Mouse (Mus musculus) midbrain, postnatal 0 days (tissue): ENCODE results near the gene Gm13276. TPM values are rescaled to one million over a fixed set of nuclear protein-coding genes. Genes with fewer than 3 reads are reported as not detected.
"Not testable (repeated sequence)": the region's sequence is repeated elsewhere in the genome, so short reads cannot be mapped to it uniquely, and the experiment has no call there.

Experiments
- ATAC-seq: fragments of 200-750 bp; cut with Nextera tagmentation; 2 replicates; pipeline ENCODE4 v1.8.0; 2017; ENCODE audit warnings: moderate number of reproducible peaks, mild to moderate bottlenecking, moderate TSS enrichment, moderate library complexity; ENCODE audit not compliant: low FRiP score
- DNase-seq: peaks from one replicate; pipeline ENCODE4 v3.0.0-alpha.2; 2015; ENCODE audit warnings: low spot score
- H3K27ac ChIP-seq: fragments of 300-500 bp; sonication (generic); 2 replicates; pipeline ENCODE4 v1.5.1; 2014; ENCODE audit warnings: low read depth, mild to moderate bottlenecking, low read length, mixed read lengths
- H3K27me3 ChIP-seq: fragments of 300-500 bp; sonication (generic); 2 replicates; pipeline ENCODE4 v1.6.1; 2014; ENCODE audit warnings: low read length, control low read depth, mixed read lengths; ENCODE audit not compliant: insufficient read depth
- H3K36me3 ChIP-seq: fragments of 300-500 bp; sonication (generic); 2 replicates; pipeline ENCODE4 v1.6.1; 2014; ENCODE audit warnings: low read length, control low read depth, mixed read lengths; ENCODE audit not compliant: insufficient read depth
- H3K4me1 ChIP-seq: fragments of 300-500 bp; sonication (generic); 2 replicates; pipeline ENCODE4 v1.6.1; 2014; ENCODE audit warnings: mild to moderate bottlenecking, control low read depth, antibody characterized with exemption, low read length, mixed read lengths; ENCODE audit not compliant: insufficient read depth
- H3K4me2 ChIP-seq: fragments of 300-500 bp; sonication (generic); 2 replicates; pipeline ENCODE4 v1.6.1; 2014; ENCODE audit warnings: low read depth, mild to moderate bottlenecking, low read length, mixed read lengths; ENCODE audit not compliant: poor library complexity, severe bottlenecking
- H3K4me3 ChIP-seq: fragments of 300-500 bp; sonication (generic); 2 replicates; pipeline ENCODE4 v1.5.1; 2014; ENCODE audit warnings: low read depth, mild to moderate bottlenecking, low read length, moderate library complexity
- H3K9ac ChIP-seq: fragments of 300-500 bp; sonication (generic); replicated peaks from 2 replicates; pipeline ENCODE4 v1.6.1; 2014; ENCODE audit warnings: mild to moderate bottlenecking, low read length, moderate library complexity, mixed read lengths; ENCODE audit not compliant: poor library complexity, severe bottlenecking
- H3K9me3 ChIP-seq: fragments of 300-500 bp; sonication (generic); 2 replicates; pipeline ENCODE4 v1.6.1; 2016; ENCODE audit warnings: low read length, control low read depth
- CTCF ChIP-seq: IDR thresholded peaks from 2 replicates; pipeline ENCODE4 v1.5.1; 2016; ENCODE audit warnings: antibody characterized with exemption, mild to moderate bottlenecking
- WGBS: fragments of 180-500 bp; shearing (Covaris S2); extraction: QIAGEN DNeasy Blood & Tissue Kit; methylation state at CpG from one replicate; pipeline ENCODE4 v1.1.7; 2014; 5-methylcytosine and 5-hydroxymethylcytosine counted together
- polyA plus RNA-seq: library from polyadenylated mRNA; unstranded; fragments of >200 nt; fragmentation: Nextera tagmentation; extraction: Ambion mirVana; gene quantifications from 2 replicates; pipeline ENCODE4 v1.2.1, GENCODE M21; 2015
- total RNA-seq: library from RNA; depleted of rRNA; stranded (reverse); fragments of >200 nt; gene quantifications from 2 replicates; pipeline ENCODE4 v1.2.3, GENCODE M21; 2014; rRNA removed

Gm13276 gene
- total RNA-seq (not detected in 2 replicates), polyA plus RNA-seq (not detected in 2 replicates)

DNA sequence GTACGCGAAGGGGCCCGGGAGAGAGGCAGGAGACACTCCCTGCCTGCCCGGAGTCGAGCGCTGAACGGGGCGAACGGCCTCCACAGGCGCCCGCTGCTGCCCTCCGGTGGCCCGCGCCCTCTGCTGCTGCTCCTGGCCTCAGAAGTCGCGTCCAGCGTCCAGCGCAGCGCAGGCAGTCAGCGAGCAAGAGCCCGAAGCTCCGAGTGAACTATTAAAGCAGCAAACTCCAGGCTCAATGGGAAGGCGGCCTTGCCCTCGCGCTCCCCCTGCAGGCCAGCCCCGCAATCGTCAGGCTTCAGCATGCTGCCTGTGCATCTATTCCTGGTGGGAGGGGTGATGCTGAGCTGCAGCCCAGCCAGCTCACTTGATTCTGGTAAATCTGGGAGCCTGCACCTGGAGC is at the start of gene Gm13276:
Gene Gm13276 (plus strand): TSS at position 301 of the 400 bp plus-strand sequence.
- H3K9me3 ChIP-seq, ATAC-seq, H3K4me1 ChIP-seq, H3K9ac ChIP-seq, H3K27ac ChIP-seq, H3K4me2 ChIP-seq, H3K36me3 ChIP-seq, DNase-seq, H3K4me3 ChIP-seq, H3K27me3 ChIP-seq: not testable (repeated sequence)
- no CpG with 5 or more reads among the region's 27 CpGs for WGBS

DNA sequence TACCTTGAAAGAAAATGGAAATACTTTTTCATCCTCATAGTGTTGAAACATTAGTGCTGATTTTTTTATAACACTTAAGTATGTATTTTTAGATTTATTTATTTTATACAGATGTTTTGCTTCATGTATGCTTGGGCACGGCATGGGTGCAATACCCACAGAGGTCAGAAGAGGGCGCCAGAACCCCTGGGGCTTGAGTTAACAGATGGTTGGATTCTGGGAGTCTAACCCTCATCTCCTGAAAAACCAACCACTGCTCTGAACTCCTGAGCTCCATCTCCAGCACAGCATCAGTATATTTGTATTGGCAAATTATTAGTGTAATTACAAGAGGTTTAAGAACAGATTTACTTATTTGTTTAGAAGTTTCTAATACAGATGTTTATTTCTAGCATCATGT is 47.0 kb upstream of the Gm13276 start:
- Histone ChIP-seq H3K27ac (no peak overlapping the region), H3K36me3 (no peaks in the 10 kb centered on the region), H3K4me3 (no peak overlapping the region), H3K9me3 (no peaks in the 10 kb centered on the region), H3K27me3 (no peaks in the 10 kb centered on the region), H3K4me2 (no peak overlapping the region), H3K9ac (no peak overlapping the region), H3K4me1 (no peaks in the 10 kb centered on the region)
- peak; percentile 43 for DNase-seq
- TF ChIP-seq CTCF: peak; percentile 78
- no peak for ATAC-seq
- 2% methylated on average over 2 of the region's 2 CpGs for WGBS

DNA sequence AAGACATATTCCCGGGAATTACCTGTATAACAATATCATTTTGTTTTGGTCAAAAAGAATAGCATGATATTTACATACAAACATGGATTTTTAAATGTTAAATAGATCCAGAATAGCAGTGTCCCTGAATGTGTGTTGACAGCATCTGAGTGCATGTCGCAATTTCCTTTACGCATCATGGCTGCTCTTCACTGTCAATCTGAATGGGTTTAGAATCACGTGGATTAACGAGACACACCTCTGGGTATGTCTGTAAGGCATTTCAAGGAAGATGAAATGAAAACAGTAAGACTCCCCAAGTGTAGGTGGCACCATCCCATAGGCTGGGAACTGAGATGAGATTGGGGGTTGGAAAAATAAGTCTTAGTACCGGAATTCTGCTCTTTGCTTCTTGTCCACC is 46.5 kb upstream of the Gm13276 start:
- no peaks in the 10 kb centered on the region for H3K9me3 ChIP-seq
- no peak for TF ChIP-seq CTCF
- ATAC-seq (no peak), DNase-seq (no peak)
- H3K4me1 ChIP-seq: no peaks in the 10 kb centered on the region
- no peaks in the 10 kb centered on the region for H3K27me3 ChIP-seq
- no peaks in the 10 kb centered on the region for H3K36me3 ChIP-seq
- H3K4me2 ChIP-seq: no peak overlapping the region
- 90% methylated on average over 6 of the region's 6 CpGs for WGBS
- no peak overlapping the region for H3K4me3 ChIP-seq
- no peak overlapping the region for H3K27ac ChIP-seq
- H3K9ac ChIP-seq: no peak overlapping the region

DNA sequence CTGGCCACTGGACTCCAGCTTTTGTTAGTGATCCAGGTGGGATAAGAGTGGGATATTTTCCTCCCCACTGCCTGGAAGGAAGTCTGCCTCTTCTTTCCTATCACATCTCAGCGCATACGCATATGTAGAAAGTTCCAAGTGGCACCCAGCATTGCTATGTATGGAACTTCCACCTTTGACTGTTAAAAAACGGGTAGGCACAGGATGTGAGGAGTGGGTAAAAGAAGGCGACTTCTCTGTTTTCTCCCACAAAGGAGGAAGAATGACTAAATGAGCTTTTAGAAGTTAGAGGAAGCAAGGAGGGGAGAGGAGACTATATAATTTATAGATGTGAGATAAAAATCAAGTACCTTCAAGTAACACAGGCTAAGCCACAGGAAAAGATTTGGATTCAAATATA is 44.1 kb upstream of the Gm13276 start:
- no peak for TF ChIP-seq CTCF
- Histone ChIP-seq H3K9ac (no peak overlapping the region), H3K27me3 (no peaks in the 10 kb centered on the region), H3K4me3 (no peak overlapping the region), H3K27ac (no peak overlapping the region), H3K4me2 (no peak overlapping the region), H3K36me3 (no peaks in the 10 kb centered on the region), H3K4me1 (no peaks in the 10 kb centered on the region), H3K9me3 (no peaks in the 10 kb centered on the region)
- WGBS: 84% methylated on average over 4 of the region's 4 CpGs
- DNase-seq (no peak), ATAC-seq (no peak)

DNA sequence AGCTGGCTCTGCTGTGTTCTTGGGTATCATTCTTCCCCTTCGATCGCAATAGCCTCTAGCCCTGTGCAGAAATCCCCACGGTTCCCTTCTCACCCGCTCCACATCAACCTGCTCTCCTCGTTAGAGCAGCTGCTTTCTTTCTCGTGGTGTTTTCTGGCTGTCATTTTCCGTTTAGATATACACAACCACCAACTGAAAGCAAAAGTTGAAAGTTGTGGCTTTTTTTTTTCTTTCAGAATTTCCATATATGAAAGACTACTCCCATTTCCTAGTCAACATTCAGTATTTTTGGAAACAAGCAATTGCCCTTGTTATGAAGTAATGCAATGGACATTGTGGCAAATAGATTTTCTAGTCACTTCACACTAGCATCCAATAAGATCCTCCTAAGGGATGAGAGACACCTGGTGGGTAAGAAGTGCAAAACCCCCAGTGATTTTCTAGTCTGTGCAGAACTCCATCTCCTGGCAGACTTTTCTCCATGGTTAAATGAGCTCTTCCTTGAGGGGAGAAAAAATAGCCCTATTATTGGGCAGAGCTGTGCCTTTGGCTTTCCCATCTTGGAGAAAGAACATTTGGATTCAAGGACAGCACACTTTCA is 42.6 kb upstream of the Gm13276 start:
- no peak overlapping the region for H3K4me3 ChIP-seq
- H3K27ac ChIP-seq: no peak overlapping the region
- DNase-seq (no peak), ATAC-seq (no peak)
- no peaks in the 10 kb centered on the region for H3K4me1 ChIP-seq
- no peaks in the 10 kb centered on the region for H3K36me3 ChIP-seq
- H3K9ac ChIP-seq: no peak overlapping the region
- no peak overlapping the region for H3K4me2 ChIP-seq
- no peaks in the 10 kb centered on the region for H3K9me3 ChIP-seq
- peak; percentile 60 for TF ChIP-seq CTCF
- no peaks in the 10 kb centered on the region for H3K27me3 ChIP-seq
- 69% methylated on average over 7 of the region's 7 CpGs for WGBS

DNA sequence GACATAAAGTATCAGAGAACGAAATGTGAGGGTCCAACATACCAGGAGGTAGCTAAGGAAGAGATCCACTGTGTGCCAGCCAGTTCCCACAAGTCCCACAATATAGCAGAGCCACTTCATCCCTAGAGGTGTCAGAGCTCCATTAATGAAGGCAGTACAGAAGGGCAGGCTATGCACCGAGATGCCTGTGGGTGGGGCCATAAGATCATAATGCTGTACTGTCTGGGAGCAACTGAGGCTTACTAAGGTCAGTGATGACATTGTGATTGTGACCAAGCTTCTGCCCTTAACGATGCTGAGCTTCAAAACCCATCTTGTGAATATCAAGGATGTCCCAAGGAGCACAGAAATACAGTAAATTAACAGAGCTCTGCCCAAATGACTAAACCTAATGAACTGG is 41.3 kb upstream of the Gm13276 start:
- no peak overlapping the region for H3K4me3 ChIP-seq
- ATAC-seq: no peak
- no peaks in the 10 kb centered on the region for H3K9me3 ChIP-seq
- H3K9ac ChIP-seq: no peak overlapping the region
- TF ChIP-seq CTCF: no peak
- H3K27ac ChIP-seq: no peak overlapping the region
- DNase-seq: no peak
- H3K27me3 ChIP-seq: no peaks in the 10 kb centered on the region
- H3K4me1 ChIP-seq: no peaks in the 10 kb centered on the region
- H3K4me2 ChIP-seq: no peak overlapping the region
- 83% methylated on average over 3 of the region's 3 CpGs for WGBS
- no peaks in the 10 kb centered on the region for H3K36me3 ChIP-seq
